Mouse (Mus musculus): ENCODE data around the gene Maml3.

DNA sequence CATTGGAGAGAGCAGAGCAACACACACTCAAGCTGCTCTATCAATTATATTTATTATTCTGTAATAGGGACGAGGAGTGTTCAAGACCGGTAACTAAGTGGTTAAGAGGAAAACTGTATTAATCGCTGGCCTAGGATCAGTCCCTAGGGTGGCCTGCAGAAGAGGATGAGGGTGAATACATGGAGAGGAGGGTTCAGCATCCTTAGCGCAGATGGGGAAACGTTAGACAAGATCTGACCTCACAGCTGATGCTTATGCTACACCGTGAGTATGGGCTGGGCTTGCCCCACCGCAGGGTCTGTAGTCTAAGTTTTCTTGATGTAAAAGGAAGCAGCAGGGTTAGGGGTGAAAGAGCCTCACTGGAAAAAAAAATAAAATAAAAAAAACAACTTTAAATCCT is 285.8 kb downstream of the Maml3 start:
- TF ChIP-seq USF1 (IDR thresholded peaks at IDR 0.05; ENCODE audit: low read depth) (no peak), CTCF (IDR thresholded peaks at IDR 0.05; ENCODE audit: control insufficient read depth, insufficient read depth, insufficient read length) (no peak), MYOG (IDR thresholded peaks at IDR 0.05; ENCODE audit: control insufficient read depth, extremely low read depth, insufficient read length) (no peak), CEBPB (IDR thresholded peaks at IDR 0.05; ENCODE audit: low read depth) (no peak), MAX (IDR thresholded peaks at IDR 0.05) (no peak), MYOD1 (IDR thresholded peaks at IDR 0.05; ENCODE audit: control insufficient read depth, insufficient read length, low read depth) (no peak), FOSL1 (IDR thresholded peaks at IDR 0.05; ENCODE audit: insufficient read depth, low read length, poor library complexity, severe bottlenecking) (no peak)

Data from C2C12 (cell line).